Mouse (Mus musculus): ENCODE results near the gene Bcl11a. TPM values are rescaled to one million over a fixed set of nuclear protein-coding genes. Genes with fewer than 3 reads are reported as not detected.
A peak's percentile ranks its signal among the peaks of the same experiment; 100 is the strongest.

Gene Bcl11a
- total and polyA plus RNA-seq, 3 experiments, result 37.0 to 112 (median 83.8) TPM

- no peaks in the 10 kb centered on the region for H3K9me3 ChIP-seq (replicated peaks; ENCODE audit: insufficient read depth, low read length)
- no peaks in the 10 kb centered on the region for H3K79me2 ChIP-seq (ENCODE audit: control insufficient read depth, insufficient read depth, low read length, poor library complexity)
- no peaks in the 10 kb centered on the region for H3K4me1 ChIP-seq (ENCODE audit: control insufficient read depth in 1 of 2, insufficient read depth in 2 of 2, low read length in 2 of 2)
- no peak for DNase-seq (ENCODE audit: low read depth, low spot score)
- TF ChIP-seq GABPA (IDR thresholded peaks at IDR 0.05; ENCODE audit: low read depth, low read length) (no peak), USF1 (IDR thresholded peaks at IDR 0.05; ENCODE audit: low read depth, low read length) (peak; percentile 24; the same call in 1 of the 2 replicates)
- no peak overlapping the region for H3K4me3 ChIP-seq (ENCODE audit: control insufficient read depth in 1 of 2, insufficient read depth in 1 of 2, low read depth in 2 of 2, low read length in 2 of 2)
- no peak overlapping the region for H3K9ac ChIP-seq (ENCODE audit: control insufficient read depth, low read depth, low read length, poor library complexity, severe bottlenecking)
- no peaks in the 10 kb centered on the region for H3K36me3 ChIP-seq (ENCODE audit: control insufficient read depth in 1 of 2, insufficient read depth in 2 of 2, low read length in 2 of 2)
- no peak overlapping the region for H3K27ac ChIP-seq (ENCODE audit: control insufficient read depth, low read depth, low read length)
- H3K27me3 ChIP-seq (ENCODE audit: control insufficient read depth in 1 of 2, insufficient read depth in 2 of 2, low read length in 2 of 2), result peaks cover 8 to 13% of the 10 kb centered on the region in 2 experiments
These were observed 16.0 kb upstream of the Bcl11a start for GRCm38 (mm10) chr11:24061819-24062218.

DNA sequence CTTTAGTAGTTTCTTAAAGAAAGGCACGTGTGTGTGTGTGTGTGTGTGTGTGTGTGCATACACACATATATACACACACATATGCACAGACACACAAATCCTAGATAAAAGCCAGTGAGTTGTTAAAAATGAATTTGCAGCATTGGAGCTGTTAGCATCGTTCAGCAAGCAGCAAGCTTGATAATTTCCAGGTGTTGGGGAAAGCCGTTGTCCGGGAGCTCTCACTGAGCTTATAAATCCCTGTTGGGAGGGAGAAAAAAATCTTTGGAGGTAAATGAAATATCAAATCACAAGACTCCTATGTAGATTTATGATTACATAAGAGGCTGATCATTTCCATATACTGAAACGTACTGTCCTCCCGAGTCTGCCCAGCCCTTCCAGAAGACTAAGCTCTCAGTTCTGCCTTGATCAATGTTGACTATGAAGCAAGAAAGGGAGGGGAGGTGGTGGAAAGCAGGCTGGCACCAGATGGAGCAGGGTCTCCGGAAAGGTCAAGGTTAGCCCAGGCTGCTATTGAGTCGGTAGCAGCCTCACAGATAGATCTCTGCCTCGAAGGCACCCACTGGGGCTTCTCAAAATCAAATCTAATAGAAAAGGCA is 15.3 kb upstream of the Bcl11a start:
- Histone ChIP-seq H3K27ac (ENCODE audit: control insufficient read depth, low read depth, low read length) (no peak overlapping the region), H3K79me2 (ENCODE audit: control insufficient read depth, insufficient read depth, low read length, poor library complexity) (no peaks in the 10 kb centered on the region), H3K4me3 (ENCODE audit: control insufficient read depth in 1 of 2, insufficient read depth in 1 of 2, low read depth in 2 of 2, low read length in 2 of 2) (no peak overlapping the region), H3K4me1 (ENCODE audit: control insufficient read depth in 1 of 2, insufficient read depth in 2 of 2, low read length in 2 of 2) (no peaks in the 10 kb centered on the region), H3K36me3 (ENCODE audit: control insufficient read depth in 1 of 2, insufficient read depth in 2 of 2, low read length in 2 of 2) (no peaks in the 10 kb centered on the region), H3K9me3 (replicated peaks; ENCODE audit: insufficient read depth, low read length) (no peaks in the 10 kb centered on the region), H3K9ac (ENCODE audit: control insufficient read depth, low read depth, low read length, poor library complexity, severe bottlenecking) (no peak overlapping the region), H3K27me3 (ENCODE audit: control insufficient read depth in 1 of 2, insufficient read depth in 2 of 2, low read length in 2 of 2) (peaks cover 6 to 13% of the 10 kb centered on the region in 2 experiments)
- TF ChIP-seq MAX (IDR thresholded peaks at IDR 0.05; ENCODE audit: low read length), result no peak
- TF ChIP-seq ZKSCAN1 (IDR thresholded peaks at IDR 0.05; ENCODE audit: low read depth, low read length), result no peak
- no peak for TF ChIP-seq ZC3H11A (IDR thresholded peaks at IDR 0.05; ENCODE audit: low read depth, low read length)
- TF ChIP-seq MYB (IDR thresholded peaks at IDR 0.05; ENCODE audit: low read depth, low read length), result no peak
- no peak for DNase-seq (ENCODE audit: low read depth, low spot score)

DNA sequence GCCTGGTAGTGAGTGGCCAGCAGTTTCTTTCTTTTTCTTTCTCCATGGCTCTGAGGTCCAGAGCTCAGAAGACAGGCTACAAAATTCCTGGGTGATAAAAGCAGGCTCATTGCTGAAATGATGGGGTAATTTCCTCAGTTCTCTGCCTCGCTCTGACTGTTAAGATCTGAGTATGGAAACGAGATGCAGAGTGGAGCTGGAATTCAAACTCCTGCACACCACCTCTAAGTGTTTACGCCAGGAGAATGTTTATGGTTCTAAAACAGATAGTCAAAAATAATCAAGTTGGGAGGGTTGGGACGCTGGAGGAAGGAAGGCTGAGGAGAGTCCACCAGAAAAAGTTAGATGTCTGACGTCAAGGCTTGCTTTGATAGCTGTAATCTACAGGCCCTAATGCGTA is 13.6 kb upstream of the Bcl11a start:
- peaks cover 1 to 10% of the 10 kb centered on the region in 2 experiments; a peak in 3 of 4 replicates for H3K27me3 ChIP-seq (ENCODE audit: control insufficient read depth in 1 of 2, insufficient read depth in 2 of 2, low read length in 2 of 2)

GRCm38 (mm10) chr11:24065313-24065712 is 12.5 kb upstream of the Bcl11a start:
- Histone ChIP-seq H3K4me3 (ENCODE audit: control insufficient read depth in 1 of 2, insufficient read depth in 1 of 2, low read depth in 2 of 2, low read length in 2 of 2) (no peak overlapping the region), H3K27ac (ENCODE audit: control insufficient read depth, low read depth, low read length) (no peak overlapping the region), H3K4me1 (ENCODE audit: control insufficient read depth in 1 of 2, insufficient read depth in 2 of 2, low read length in 2 of 2) (no peaks in the 10 kb centered on the region), H3K9ac (ENCODE audit: control insufficient read depth, low read depth, low read length, poor library complexity, severe bottlenecking) (no peak overlapping the region), H3K36me3 (ENCODE audit: control insufficient read depth in 1 of 2, insufficient read depth in 2 of 2, low read length in 2 of 2) (no peaks in the 10 kb centered on the region), H3K27me3 (ENCODE audit: control insufficient read depth in 1 of 2, insufficient read depth in 2 of 2, low read length in 2 of 2) (peaks cover 1 to 2% of the 10 kb centered on the region in 2 experiments; a peak in 2 of 4 replicates), H3K79me2 (ENCODE audit: control insufficient read depth, insufficient read depth, low read length, poor library complexity) (no peaks in the 10 kb centered on the region), H3K9me3 (replicated peaks; ENCODE audit: insufficient read depth, low read length) (no peaks in the 10 kb centered on the region)
- no peak for TF ChIP-seq GATA1 (IDR thresholded peaks at IDR 0.05; ENCODE audit: low read depth, low read length)
- TF ChIP-seq KAT2A (conservative IDR thresholded peaks at IDR 0.05; ENCODE audit: low read depth, low read length), result no peak
- TF ChIP-seq TBP (IDR thresholded peaks at IDR 0.05; ENCODE audit: low read depth, low read length), result no peak
- TF ChIP-seq ZC3H11A (IDR thresholded peaks at IDR 0.05; ENCODE audit: low read depth, low read length), result peak; percentile 61
- peak; percentile 69 for TF ChIP-seq RAD21 (IDR thresholded peaks at IDR 0.05; ENCODE audit: low read depth, low read length)
- TF ChIP-seq CTCF (IDR thresholded peaks at IDR 0.05 in 2 of 3, conservative IDR thresholded peaks at IDR 0.05 in 1 of 3; ENCODE audit: control insufficient read depth in 1 of 3, insufficient read depth in 1 of 3, low read depth in 2 of 3, low read length in 3 of 3, poor library complexity in 1 of 3, severe bottlenecking in 1 of 3), result peak in 2 of 3 experiments; percentile 17 to 57; a peak in 4 of 6 replicates
- TF ChIP-seq SMC3 (IDR thresholded peaks at IDR 0.05; ENCODE audit: low read depth, low read length), result peak; percentile 67
- TF ChIP-seq ETS1 (IDR thresholded peaks at IDR 0.05; ENCODE audit: low read depth, low read length), result no peak
- TF ChIP-seq EP300 (IDR thresholded peaks at IDR 0.05; ENCODE audit: low read depth in 1 of 2, low read length in 2 of 2), result no peak
- no peak for TF ChIP-seq MAX (IDR thresholded peaks at IDR 0.05; ENCODE audit: low read length)
- DNase-seq (ENCODE audit: low read depth, low spot score), result peak; percentile 42

More for the DNA sequence above, 13.6 kb upstream of the Bcl11a start:
- no peak for DNase-seq (ENCODE audit: low read depth, low spot score)
- H3K79me2 ChIP-seq (ENCODE audit: control insufficient read depth, insufficient read depth, low read length, poor library complexity), result no peaks in the 10 kb centered on the region
- no peaks in the 10 kb centered on the region for H3K9me3 ChIP-seq (replicated peaks; ENCODE audit: insufficient read depth, low read length)
- H3K9ac ChIP-seq (ENCODE audit: control insufficient read depth, low read depth, low read length, poor library complexity, severe bottlenecking), result no peak overlapping the region
- H3K36me3 ChIP-seq (ENCODE audit: control insufficient read depth in 1 of 2, insufficient read depth in 2 of 2, low read length in 2 of 2), result no peaks in the 10 kb centered on the region
- no peak overlapping the region for H3K27ac ChIP-seq (ENCODE audit: control insufficient read depth, low read depth, low read length)
- H3K4me3 ChIP-seq (ENCODE audit: control insufficient read depth in 1 of 2, insufficient read depth in 1 of 2, low read depth in 2 of 2, low read length in 2 of 2), result no peak overlapping the region
- no peak for TF ChIP-seq TCF12 (IDR thresholded peaks at IDR 0.05; ENCODE audit: low read depth, low read length)
- TF ChIP-seq SMC3 (IDR thresholded peaks at IDR 0.05; ENCODE audit: low read depth, low read length), result no peak
- no peak for TF ChIP-seq CHD2 (IDR thresholded peaks at IDR 0.05; ENCODE audit: low read length)
- TF ChIP-seq GATA1 (IDR thresholded peaks at IDR 0.05; ENCODE audit: low read depth, low read length), result no peak
- TF ChIP-seq CTCF (IDR thresholded peaks at IDR 0.05 in 2 of 3, conservative IDR thresholded peaks at IDR 0.05 in 1 of 3; ENCODE audit: control insufficient read depth in 1 of 3, insufficient read depth in 1 of 3, low read depth in 2 of 3, low read length in 3 of 3, poor library complexity in 1 of 3, severe bottlenecking in 1 of 3), result no peak
- H3K4me1 ChIP-seq (ENCODE audit: control insufficient read depth in 1 of 2, insufficient read depth in 2 of 2, low read length in 2 of 2), result no peaks in the 10 kb centered on the region

Data from MEL (cell line).